Mouse (Mus musculus): ENCODE measurements around the gene Pex13.

Gene Pex13

GRCm38 (mm10) chr11:23665798-23666501 lies at the start of gene Pex13:
TSS of gene Pex13 (minus strand) at chr11:23665959.
- DNase-seq (ENCODE audit: low spot score): peak; percentile 73

- no peak for DNase-seq (ENCODE audit: low spot score)
These were observed 46.5 kb upstream of the Pex13 start for GRCm38 (mm10) chr11:23712299-23712698.

GRCm38 (mm10) chr11:23704604-23705294 lies 39.0 kb upstream of the Pex13 start:
- no peak for DNase-seq (ENCODE audit: low spot score)

- no peak for DNase-seq (ENCODE audit: low spot score)
These were observed 36.1 kb upstream of the Pex13 start for GRCm38 (mm10) chr11:23701831-23702230.

- no peak for DNase-seq (ENCODE audit: low spot score)
These were observed 33.8 kb upstream of the Pex13 start for GRCm38 (mm10) chr11:23699414-23700095.

GRCm38 (mm10) chr11:23698526-23698925 lies 32.8 kb upstream of the Pex13 start:
- no peak for DNase-seq (ENCODE audit: low spot score)

GRCm38 (mm10) chr11:23695847-23696246 lies 30.1 kb upstream of the Pex13 start:
- DNase-seq (ENCODE audit: low spot score): no peak

GRCm38 (mm10) chr11:23693286-23693685 lies 27.5 kb upstream of the Pex13 start:
- no peak for DNase-seq (ENCODE audit: low spot score)

GRCm38 (mm10) chr11:23688060-23688459 lies 22.3 kb upstream of the Pex13 start:
- no peak for DNase-seq (ENCODE audit: low spot score)

GRCm38 (mm10) chr11:23686671-23687070 lies 20.9 kb upstream of the Pex13 start:
- no peak for DNase-seq (ENCODE audit: low spot score)

- DNase-seq (ENCODE audit: low spot score): no peak
These were observed 16.8 kb upstream of the Pex13 start for GRCm38 (mm10) chr11:23682561-23682960.

- DNase-seq (ENCODE audit: low spot score): no peak
These were observed 14.7 kb upstream of the Pex13 start for GRCm38 (mm10) chr11:23680435-23680950.

GRCm38 (mm10) chr11:23679044-23679642 lies 13.4 kb upstream of the Pex13 start:
- no peak for DNase-seq (ENCODE audit: low spot score)

GRCm38 (mm10) chr11:23676100-23676499 lies 10.3 kb upstream of the Pex13 start:
- no peak for DNase-seq (ENCODE audit: low spot score)

GRCm38 (mm10) chr11:23672256-23672749 lies 6.5 kb upstream of the Pex13 start:
- DNase-seq (ENCODE audit: low spot score): no peak

GRCm38 (mm10) chr11:23667128-23667527 lies 1.4 kb upstream of the Pex13 start:
- no peak for DNase-seq (ENCODE audit: low spot score)

GRCm38 (mm10) chr11:23666526-23666925 lies 767 bp upstream of the Pex13 start:
- no peak for DNase-seq (ENCODE audit: low spot score)

GRCm38 (mm10) chr11:23665311-23665786 lies 410 bp downstream of the Pex13 start, which contains the start of gene Pus10:
TSS of gene Pus10 (plus strand) at chr11:23665674.
- no peak for DNase-seq (ENCODE audit: low spot score)

GRCm38 (mm10) chr11:23664232-23664631 lies 1.5 kb downstream of the Pex13 start:
- DNase-seq (ENCODE audit: low spot score): no peak

GRCm38 (mm10) chr11:23657791-23658190 lies 8.0 kb downstream of the Pex13 start:
- DNase-seq (ENCODE audit: low spot score): no peak

GRCm38 (mm10) chr11:23653666-23654065 lies 12.1 kb downstream of the Pex13 start:
- DNase-seq (ENCODE audit: low spot score): no peak

GRCm38 (mm10) chr11:23647835-23648234 lies 17.9 kb downstream of the Pex13 start:
- DNase-seq (ENCODE audit: low spot score): no peak

All from urinary bladder, postnatal 10 days (tissue).